Mouse (Mus musculus) hindbrain, postnatal 0 days (tissue): ENCODE data around the gene Zfp296. TPM values are rescaled to one million over a fixed set of nuclear protein-coding genes. Genes with fewer than 3 reads are reported as not detected.

Source experiments
- ATAC-seq: fragments of 200-750 bp; cut with Nextera tagmentation; 2 replicates; pipeline ENCODE4 v1.8.0; 2017; ENCODE audit warnings: mild to moderate bottlenecking, moderate TSS enrichment, moderate library complexity
- DNase-seq: peaks from one replicate; pipeline ENCODE4 v3.0.0-alpha.2; 2015; ENCODE audit warnings: low spot score
- H3K27ac ChIP-seq: fragments of 300-500 bp; sonication (generic); 2 replicates; pipeline ENCODE4 v1.5.1; 2014; ENCODE audit warnings: mild to moderate bottlenecking
- H3K27me3 ChIP-seq: fragments of 300-500 bp; sonication (generic); 2 replicates; pipeline ENCODE4 v1.6.1; 2014; ENCODE audit warnings: low read length, mixed read lengths; ENCODE audit not compliant: insufficient read depth
- H3K36me3 ChIP-seq: fragments of 300-500 bp; sonication (generic); 2 replicates; pipeline ENCODE4 v1.6.1; 2014; ENCODE audit warnings: low read length, mixed read lengths; ENCODE audit not compliant: insufficient read depth
- H3K4me1 ChIP-seq: fragments of 300-500 bp; sonication (generic); 2 replicates; pipeline ENCODE4 v1.6.1; 2014; ENCODE audit warnings: antibody characterized with exemption, low read length, mixed read lengths; ENCODE audit not compliant: insufficient read depth
- H3K4me2 ChIP-seq: fragments of 300-500 bp; sonication (generic); 2 replicates; pipeline ENCODE4 v1.6.1; 2014; ENCODE audit warnings: low read depth, mild to moderate bottlenecking, low read length, moderate library complexity, mixed read lengths
- H3K4me3 ChIP-seq: fragments of 300-500 bp; sonication (generic); 2 replicates; pipeline ENCODE4 v1.5.1; 2014; ENCODE audit warnings: low read length
- H3K9ac ChIP-seq: fragments of 300-500 bp; sonication (generic); replicated peaks from 2 replicates; pipeline ENCODE4 v1.6.1; 2014; ENCODE audit warnings: mild to moderate bottlenecking, low read length, moderate library complexity, mixed read lengths
- H3K9me3 ChIP-seq: fragments of 300-500 bp; sonication (generic); 2 replicates; pipeline ENCODE4 v1.6.1; 2016; ENCODE audit warnings: low read length, mixed read lengths
- CTCF ChIP-seq: IDR thresholded peaks from 2 replicates; pipeline ENCODE4 v1.5.1; 2016; ENCODE audit warnings: antibody characterized with exemption, control low read depth, low read depth
- WGBS: fragments of 180-500 bp; shearing (Covaris S2); extraction: QIAGEN DNeasy Blood & Tissue Kit; methylation state at CpG from one replicate; pipeline ENCODE4 v1.1.7; 2014; 5-methylcytosine and 5-hydroxymethylcytosine counted together
- polyA plus RNA-seq: library from polyadenylated mRNA; unstranded; fragments of >200 nt; fragmentation: Nextera tagmentation; extraction: Ambion mirVana; gene quantifications from 2 replicates; pipeline ENCODE4 v1.2.1, GENCODE M21; 2015
- total RNA-seq: library from RNA; depleted of rRNA; stranded (reverse); fragments of >200 nt; gene quantifications from 2 replicates; pipeline ENCODE4 v1.2.3, GENCODE M21; 2014

The Zfp296 gene
- total and polyA plus RNA-seq, 2 experiments from 2014 or later = not detected

GRCm38 (mm10) chr7:19561765-19562642 is 15.1 kb upstream of the Zfp296 start:
- no peak for TF ChIP-seq CTCF
- ATAC-seq (peak; percentile 91), DNase-seq (peak; percentile 98)
- Histone ChIP-seq H3K9me3 (no peaks in the 10 kb centered on the region), H3K4me2 (peak overlapping the region; percentile 96), H3K36me3 (peaks cover 12% of the 10 kb centered on the region), H3K27ac (peak overlapping the region; percentile 85), H3K4me3 (peak overlapping the region; percentile 90), H3K27me3 (no peaks in the 10 kb centered on the region), H3K4me1 (peaks cover 33% of the 10 kb centered on the region), H3K9ac (peak overlapping the region; percentile 97)
- WGBS = 1% methylated on average over 102 of the region's 102 CpGs

- peaks cover 29% of the 10 kb centered on the region for H3K4me1 ChIP-seq
- peak within 1 kb of the TSS; percentile 85 for H3K27ac ChIP-seq
- ATAC-seq (peak; percentile 42), DNase-seq (peak; percentile 75)
- H3K9ac ChIP-seq = peak within 1 kb of the TSS; percentile 97
- H3K36me3 ChIP-seq = peaks cover 12% of the 10 kb centered on the region
- H3K9me3 ChIP-seq = no peaks in the 10 kb centered on the region
- peak within 1 kb of the TSS; percentile 90 for H3K4me3 ChIP-seq
- TF ChIP-seq CTCF = no peak
- no peaks in the 10 kb centered on the region for H3K27me3 ChIP-seq
- WGBS = 3% methylated on average over 19 of the region's 19 CpGs
- peak within 1 kb of the TSS; percentile 96 for H3K4me2 ChIP-seq
These were observed 14.3 kb upstream of the Zfp296 start, which contains the start of gene Ppp1r37 for GRCm38 (mm10) chr7:19562643-19563410. TSS of gene Ppp1r37 (minus strand) at chr7:19563076.

GRCm38 (mm10) chr7:19563884-19564283 is 13.2 kb upstream of the Zfp296 start:
- Histone ChIP-seq H3K4me1 (peaks cover 19% of the 10 kb centered on the region), H3K27me3 (no peaks in the 10 kb centered on the region), H3K4me3 (no peak overlapping the region), H3K9me3 (no peaks in the 10 kb centered on the region), H3K4me2 (no peak overlapping the region), H3K36me3 (peaks cover 14% of the 10 kb centered on the region), H3K27ac (peak overlapping the region; percentile 85; the same call in 1 of the 2 replicates), H3K9ac (no peak overlapping the region)
- no peak for ATAC-seq
- no peak for TF ChIP-seq CTCF
- no peak for DNase-seq
- 92% methylated on average over 3 of the region's 3 CpGs for WGBS

DNA sequence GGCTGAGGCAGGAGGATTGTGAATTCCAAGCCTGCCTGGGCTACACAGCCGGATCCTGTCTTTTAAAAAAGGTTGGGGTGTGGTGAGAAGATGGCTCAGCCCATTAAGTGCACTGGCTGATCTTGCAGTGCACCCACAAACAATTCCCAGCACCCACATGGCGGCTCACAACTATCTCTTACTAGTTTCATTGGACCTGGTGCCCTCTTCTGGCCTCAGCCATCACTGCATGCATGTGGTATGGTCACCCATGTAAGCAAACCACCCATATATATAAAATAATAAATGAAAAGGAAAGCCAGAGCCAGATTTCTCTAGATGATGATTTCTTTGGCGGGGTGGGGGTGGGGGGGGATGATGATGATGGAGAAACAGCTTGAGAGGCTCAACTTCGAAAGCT is 12.6 kb upstream of the Zfp296 start:
- H3K27ac ChIP-seq = no peak overlapping the region
- DNase-seq (no peak), ATAC-seq (no peak)
- H3K9me3 ChIP-seq = no peaks in the 10 kb centered on the region
- no peaks in the 10 kb centered on the region for H3K27me3 ChIP-seq
- peaks cover 19% of the 10 kb centered on the region for H3K36me3 ChIP-seq
- 92% methylated on average over 4 of the region's 4 CpGs for WGBS
- no peak overlapping the region for H3K4me2 ChIP-seq
- peak; percentile 31; the same call in 1 of the 2 replicates for TF ChIP-seq CTCF
- H3K9ac ChIP-seq = no peak overlapping the region
- H3K4me1 ChIP-seq = peaks cover 13% of the 10 kb centered on the region
- no peak overlapping the region for H3K4me3 ChIP-seq

DNA sequence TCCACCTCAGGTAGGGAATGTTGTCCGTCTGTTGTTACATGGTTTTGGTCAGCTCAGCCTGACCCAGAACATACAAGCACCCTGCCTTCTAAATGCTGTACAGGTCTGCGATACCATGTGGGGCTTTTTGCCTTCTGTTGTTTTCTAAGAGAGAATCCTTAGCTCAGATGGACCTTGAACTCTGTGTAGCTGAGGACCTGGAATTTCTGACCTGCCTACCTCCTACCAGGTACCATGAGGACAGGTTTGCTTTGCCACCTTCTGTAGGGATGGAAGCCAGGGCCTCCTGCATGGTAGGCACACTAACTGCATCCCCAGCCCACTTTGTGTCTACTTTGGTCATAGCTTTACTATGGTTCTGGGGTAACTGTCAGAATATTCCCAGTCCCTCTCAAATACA is 11.3 kb upstream of the Zfp296 start:
- no peak overlapping the region for H3K4me3 ChIP-seq
- DNase-seq = no peak
- peaks cover 23% of the 10 kb centered on the region for H3K36me3 ChIP-seq
- H3K27me3 ChIP-seq = no peaks in the 10 kb centered on the region
- H3K9ac ChIP-seq = no peak overlapping the region
- no peaks in the 10 kb centered on the region for H3K9me3 ChIP-seq
- no peak for ATAC-seq
- H3K27ac ChIP-seq = no peak overlapping the region
- no peak overlapping the region for H3K4me2 ChIP-seq
- TF ChIP-seq CTCF = no peak
- no peaks in the 10 kb centered on the region; the same call in 1 of the 2 replicates for H3K4me1 ChIP-seq
- WGBS = 95% methylated on average over 2 of the region's 2 CpGs

DNA sequence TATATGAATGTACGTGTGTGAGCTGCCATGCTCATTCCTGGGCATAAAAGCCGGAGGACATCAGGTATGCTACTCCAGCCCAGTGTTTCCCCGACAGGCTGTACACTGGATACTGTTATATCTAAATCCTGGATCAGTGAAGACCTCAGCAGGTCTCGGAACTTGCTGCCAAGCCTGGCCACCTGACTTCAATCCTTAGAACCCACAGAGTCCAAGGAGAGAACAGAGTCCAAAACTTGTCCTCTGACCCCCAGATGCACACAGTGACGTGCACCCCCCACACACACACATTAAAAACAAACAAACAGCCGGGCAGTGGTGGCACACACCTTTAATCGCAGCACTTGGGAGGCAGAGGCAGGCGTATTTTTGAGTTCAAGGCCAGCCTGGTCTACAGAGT is 9.7 kb upstream of the Zfp296 start:
- Histone ChIP-seq H3K4me3 (no peak overlapping the region), H3K4me2 (no peak overlapping the region), H3K36me3 (peaks cover 23% of the 10 kb centered on the region), H3K27me3 (no peaks in the 10 kb centered on the region), H3K27ac (no peak overlapping the region), H3K9ac (no peak overlapping the region), H3K9me3 (no peaks in the 10 kb centered on the region), H3K4me1 (peaks cover 3% of the 10 kb centered on the region; the same call in 1 of the 2 replicates)
- WGBS = 90% methylated on average over 8 of the region's 8 CpGs
- ATAC-seq (no peak), DNase-seq (no peak)
- TF ChIP-seq CTCF = no peak
